9 mouse cellular contexts compared by ENCODE assay signal in genomic region chr4:127619870-127620269, GRCm38 (mm10).
DNase-seq lines count a peak whose midpoint lies in the region; ATAC-seq and TF ChIP-seq lines count a peak whose summit lies in the region.
"Had no signal": no experiment of that assay in that cellular context is flagged by ENCODE, and none has a peak within 500 bp of the region (broad histone marks: within the 10 kb centered on the region; RNA-seq: fewer than 3 reads in every experiment).

No protein-coding gene starts in this region.

- H3K27ac ChIP-seq in forebrain, embryonic 10.5 days: no peak overlapping the region
- H3K27ac ChIP-seq in forebrain, postnatal 0 days (ENCODE audit: low read depth, low read length): no peak overlapping the region
- H3K27ac ChIP-seq in limb, embryonic 15.5 days: no peak overlapping the region

- no peak for TF ChIP-seq CTCF in forebrain, postnatal 0 days (IDR thresholded peaks at IDR 0.05; ENCODE audit: low read depth)

- intact Hi-C loops in left cerebral cortex, postnatal 36 days (cut with DNase I): loop anchor here (10.0 kb wide), 1 partner anchor 245 kb away; no protein-coding TSS in a partner anchor

- WGBS in forebrain, embryonic 10.5 days: 8% methylated on average over 14 of the region's 14 CpGs
- WGBS in forebrain, postnatal 0 days: 15% methylated on average over 14 of the region's 14 CpGs
- 4% methylated on average over 14 of the region's 14 CpGs for WGBS in limb, embryonic 15.5 days

- peak; percentile 25 for DNase-seq in forebrain, embryonic 10.5 days (ENCODE audit: extremely low spot score, low spot score)
- no peak for DNase-seq in forebrain, postnatal 0 days
- peak; percentile 21 for DNase-seq in urinary bladder, postnatal 25 days (ENCODE audit: low spot score)
- DNase-seq in urinary bladder, postnatal 4 days (ENCODE audit: low spot score in 2 of 2): no peak
- no peak for DNase-seq in left cerebral cortex, postnatal 36 days (ENCODE audit: low spot score in 2 of 2)
- DNase-seq in right cerebral cortex, adult 18-20 months: no peak
- no peak for DNase-seq in T-cell, adult 2 months (ENCODE audit: low spot score)

- H3K4me3 ChIP-seq in forebrain, embryonic 10.5 days: no peak overlapping the region
- H3K4me3 ChIP-seq in forebrain, postnatal 0 days (ENCODE audit: low read depth, low read length): no peak overlapping the region
- no peak overlapping the region for H3K4me3 ChIP-seq in limb, embryonic 15.5 days
- H3K4me3 ChIP-seq: megakaryocyte, embryonic 14.5 days had no signal

- no peak for ATAC-seq in forebrain, postnatal 0 days
- 0 out of 2 replicates have a peak, but pooled peaks have one; percentile 48 for ATAC-seq in limb, embryonic 15.5 days (ENCODE audit: insufficient number of reproducible peaks, low FRiP score, low TSS enrichment, low read depth)

- no peaks in the 10 kb centered on the region for H3K36me3 ChIP-seq in forebrain, embryonic 10.5 days (replicated peaks)
- H3K36me3 ChIP-seq in forebrain, postnatal 0 days (ENCODE audit: insufficient read depth): no peaks in the 10 kb centered on the region
- H3K36me3 ChIP-seq in limb, embryonic 15.5 days: no peaks in the 10 kb centered on the region

- no peaks in the 10 kb centered on the region for H3K27me3 ChIP-seq in forebrain, embryonic 10.5 days (ENCODE audit: poor library complexity, severe bottlenecking)
- H3K27me3 ChIP-seq in forebrain, postnatal 0 days (ENCODE audit: insufficient read depth, low read length): no peaks in the 10 kb centered on the region
- no peaks in the 10 kb centered on the region for H3K27me3 ChIP-seq in limb, embryonic 15.5 days
- H3K27me3 ChIP-seq: megakaryocyte, embryonic 14.5 days had no signal

- no peak overlapping the region for H3K9ac ChIP-seq in forebrain, postnatal 0 days
- H3K9ac ChIP-seq in limb, embryonic 15.5 days: no peak overlapping the region

- no peaks in the 10 kb centered on the region for H3K9me3 ChIP-seq in forebrain, embryonic 10.5 days
- no peaks in the 10 kb centered on the region for H3K9me3 ChIP-seq in forebrain, postnatal 0 days (ENCODE audit: low read length)
- H3K9me3 ChIP-seq in limb, embryonic 15.5 days: no peaks in the 10 kb centered on the region

- H3K4me2 ChIP-seq in forebrain, postnatal 0 days (ENCODE audit: low read depth): no peak overlapping the region
- no peak overlapping the region for H3K4me2 ChIP-seq in limb, embryonic 15.5 days

- H3K4me1 ChIP-seq in forebrain, embryonic 10.5 days: no peaks in the 10 kb centered on the region
- no peaks in the 10 kb centered on the region for H3K4me1 ChIP-seq in forebrain, postnatal 0 days (ENCODE audit: insufficient read depth)
- no peaks in the 10 kb centered on the region for H3K4me1 ChIP-seq in limb, embryonic 15.5 days
- H3K4me1 ChIP-seq: megakaryocyte, embryonic 14.5 days had no signal

Comparison
In these comparisons a context has a peak if more than half of its experiments do, and no peak if none do; other contexts are left out.
1. DNase-seq: peak in forebrain, embryonic 10.5 days (single experiment) and urinary bladder, postnatal 25 days (single experiment); none in forebrain, postnatal 0 days (single experiment), urinary bladder, postnatal 4 days (0 of 2), left cerebral cortex, postnatal 36 days (0 of 2), right cerebral cortex, adult 18-20 months (single experiment) and T-cell, adult 2 months (single experiment).